Mouse (Mus musculus) intestine, postnatal 0 days (tissue): ENCODE data around the gene Dpysl5. TPM values are rescaled to one million over a fixed set of nuclear protein-coding genes. Genes with fewer than 3 reads are reported as not detected.

ENCODE experiments used
- ATAC-seq: fragments of 200-750 bp; cut with Nextera tagmentation; 2 replicates; pipeline ENCODE4 v1.8.0; 2017; ENCODE audit warnings: mild to moderate bottlenecking, moderate TSS enrichment, moderate library complexity
- H3K27ac ChIP-seq: fragments of 300-500 bp; sonication (generic); 2 replicates; pipeline ENCODE4 v1.5.1; 2014; ENCODE audit warnings: mild to moderate bottlenecking, low read depth, low read length, moderate library complexity
- H3K27me3 ChIP-seq: fragments of 300-500 bp; sonication (generic); replicated peaks from 2 replicates; pipeline ENCODE4 v1.6.1; 2014; ENCODE audit warnings: low read length, mixed read lengths; ENCODE audit not compliant: control insufficient read depth, insufficient read depth
- H3K36me3 ChIP-seq: fragments of 300-500 bp; sonication (generic); 2 replicates; pipeline ENCODE4 v1.6.1; 2014; ENCODE audit warnings: mild to moderate bottlenecking, moderate library complexity; ENCODE audit not compliant: control insufficient read depth, insufficient read depth
- H3K4me1 ChIP-seq: fragments of 300-500 bp; sonication (generic); replicated peaks from 2 replicates; pipeline ENCODE4 v1.6.1; 2014; ENCODE audit warnings: antibody characterized with exemption, low read length, mixed read lengths; ENCODE audit not compliant: control insufficient read depth, insufficient read depth
- H3K4me2 ChIP-seq: fragments of 300-500 bp; sonication (generic); replicated peaks from 2 replicates; pipeline ENCODE4 v1.6.1; 2014; ENCODE audit warnings: low read depth, mild to moderate bottlenecking, moderate library complexity
- H3K4me3 ChIP-seq: fragments of 300-500 bp; sonication (generic); 2 replicates; pipeline ENCODE4 v1.5.1; 2014; ENCODE audit warnings: low read depth, low read length
- H3K9ac ChIP-seq: fragments of 300-500 bp; sonication (generic); 2 replicates; pipeline ENCODE4 v1.6.1; 2014; ENCODE audit warnings: mild to moderate bottlenecking, low read depth, low read length
- H3K9me3 ChIP-seq: fragments of 300-500 bp; sonication (generic); 2 replicates; pipeline ENCODE4 v1.6.1; 2016; ENCODE audit warnings: mixed run types; ENCODE audit not compliant: control insufficient read depth
- CTCF ChIP-seq: sonication (generic); IDR thresholded peaks from 2 replicates; pipeline ENCODE4 v1.5.1; 2016; ENCODE audit warnings: low read depth, mild to moderate bottlenecking, control low read depth, antibody characterized with exemption, moderate library complexity
- WGBS: fragments of 180-500 bp; shearing (Covaris S2); extraction: QIAGEN DNeasy Blood & Tissue Kit; methylation state at CpG from one replicate; pipeline ENCODE4 v1.1.7; 2014; 5-methylcytosine and 5-hydroxymethylcytosine counted together
- polyA plus RNA-seq: library from polyadenylated mRNA; unstranded; fragments of >200 nt; fragmentation: Nextera tagmentation; extraction: Ambion mirVana; gene quantifications from 2 replicates; pipeline ENCODE4 v1.2.1, GENCODE M21; 2015

Dpysl5 gene
- 2.7 and 3.0 TPM in 2 replicates for polyA plus RNA-seq

DNA sequence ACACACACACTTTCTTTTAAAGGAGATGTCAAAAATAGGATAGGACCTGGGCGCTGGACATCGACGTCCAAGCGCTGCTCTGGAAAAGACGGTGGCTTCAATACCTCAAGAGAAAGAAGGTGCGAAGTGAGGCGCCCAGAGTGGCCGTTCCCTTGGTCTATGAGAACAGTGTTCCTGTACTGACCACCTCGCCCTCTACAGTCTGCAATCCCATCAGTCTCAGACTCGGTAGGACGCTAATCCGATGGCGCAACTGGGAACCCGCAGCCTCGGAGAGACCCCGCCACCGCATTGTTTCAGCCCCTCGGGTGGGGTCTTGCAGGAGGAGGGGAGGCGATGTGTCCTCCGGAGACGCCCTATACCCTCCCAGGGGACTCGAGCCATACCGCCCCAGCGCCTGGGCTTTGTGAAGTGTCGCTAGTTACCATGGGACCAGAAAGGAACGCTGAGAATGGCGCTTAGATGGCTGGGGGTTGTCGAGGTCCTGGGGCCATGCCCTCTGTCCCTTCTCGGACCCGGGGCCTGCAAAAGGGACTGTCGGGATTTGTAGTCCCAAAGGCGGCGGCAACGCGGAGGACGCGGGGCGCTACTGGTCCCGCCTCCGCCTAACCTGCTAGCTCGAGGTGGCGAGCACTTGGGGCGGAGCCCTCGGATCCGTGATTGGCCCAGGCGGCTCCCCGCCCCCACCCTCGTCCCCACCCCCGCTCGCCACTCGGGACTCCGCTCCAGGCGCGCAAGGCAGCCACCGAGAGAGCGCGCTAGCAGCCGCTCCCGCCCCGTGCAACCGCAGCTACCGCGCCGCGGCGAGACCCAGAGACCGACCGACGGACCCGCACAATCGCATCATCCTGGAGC, at the start of gene Dpysl5:
TSS of gene Dpysl5 (plus strand) at position 418 of the 855 bp plus-strand sequence.
- peak within 1 kb of the TSS; percentile 26; the same call in 1 of the 2 replicates for H3K9ac ChIP-seq
- no peaks in the 10 kb centered on the region for H3K36me3 ChIP-seq
- ATAC-seq = peak; percentile 74
- no peaks in the 10 kb centered on the region for H3K9me3 ChIP-seq
- H3K4me3 ChIP-seq = peak within 1 kb of the TSS; percentile 49
- no peak within 1 kb of the TSS for H3K27ac ChIP-seq
- under 1% methylated on average over 69 of the region's 71 CpGs for WGBS
- peak within 1 kb of the TSS; percentile 82 for H3K4me2 ChIP-seq
- TF ChIP-seq CTCF = peak; percentile 36
- H3K27me3 ChIP-seq = peaks cover 52% of the 10 kb centered on the region
- peaks cover 8% of the 10 kb centered on the region; the same call in 1 of the 2 replicates for H3K4me1 ChIP-seq

DNA sequence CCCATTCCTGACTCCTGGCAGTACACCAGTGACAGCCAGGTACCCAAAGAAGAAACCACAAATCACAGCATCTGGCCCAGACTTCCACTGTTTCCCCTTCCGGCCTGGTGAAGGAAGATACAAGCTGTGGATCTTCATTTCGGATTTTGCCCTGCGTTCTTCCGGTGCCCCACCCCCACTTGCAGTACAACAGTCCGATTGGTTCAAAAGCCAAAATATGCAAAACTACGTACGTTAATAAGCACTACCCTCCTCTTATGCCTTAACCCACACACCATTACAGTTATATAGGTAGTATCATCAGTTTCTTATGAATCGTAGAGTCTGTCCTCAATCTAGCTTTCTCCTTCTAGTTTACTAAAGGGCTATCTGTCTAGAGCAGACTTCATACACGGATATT, 46.0 kb upstream of the Dpysl5 start:
- TF ChIP-seq CTCF = no peak
- whole genome bisulfite sequencing = 89% methylated on average over 9 of the region's 9 CpGs
- Histone ChIP-seq H3K27me3 (no peaks in the 10 kb centered on the region), H3K4me3 (no peak overlapping the region), H3K36me3 (no peaks in the 10 kb centered on the region), H3K9ac (no peak overlapping the region), H3K4me1 (no peaks in the 10 kb centered on the region), H3K9me3 (no peaks in the 10 kb centered on the region), H3K27ac (no peak overlapping the region), H3K4me2 (no peak overlapping the region)
- ATAC-seq = no peak

DNA sequence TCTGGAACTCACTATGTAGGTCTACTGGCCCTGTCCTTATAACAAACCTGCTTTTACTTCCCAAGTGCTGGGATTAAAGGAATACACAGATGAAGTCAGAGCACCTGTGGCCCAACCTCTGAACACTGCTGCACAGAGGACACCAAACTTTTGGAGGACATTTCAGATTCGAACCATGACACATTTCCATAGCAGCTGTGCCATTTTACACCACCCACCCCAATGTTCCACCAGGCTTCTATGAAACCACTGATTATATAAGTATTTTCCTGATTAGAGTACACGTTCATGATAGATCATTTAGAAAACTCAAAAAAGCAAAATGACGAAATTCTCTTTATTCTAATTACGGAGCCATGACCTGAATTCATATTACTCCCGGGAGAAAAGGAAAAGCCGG, 45.4 kb upstream of the Dpysl5 start:
- no peak for ATAC-seq
- Histone ChIP-seq H3K4me1 (no peaks in the 10 kb centered on the region), H3K27ac (peak overlapping the region; percentile 72), H3K9me3 (no peaks in the 10 kb centered on the region), H3K4me2 (peak overlapping the region; percentile 83), H3K9ac (peak overlapping the region; percentile 45; the same call in 1 of the 2 replicates), H3K27me3 (no peaks in the 10 kb centered on the region), H3K36me3 (no peaks in the 10 kb centered on the region), H3K4me3 (peak overlapping the region; percentile 74)
- no peak for TF ChIP-seq CTCF
- 39% methylated on average over 6 of the region's 6 CpGs for WGBS

DNA sequence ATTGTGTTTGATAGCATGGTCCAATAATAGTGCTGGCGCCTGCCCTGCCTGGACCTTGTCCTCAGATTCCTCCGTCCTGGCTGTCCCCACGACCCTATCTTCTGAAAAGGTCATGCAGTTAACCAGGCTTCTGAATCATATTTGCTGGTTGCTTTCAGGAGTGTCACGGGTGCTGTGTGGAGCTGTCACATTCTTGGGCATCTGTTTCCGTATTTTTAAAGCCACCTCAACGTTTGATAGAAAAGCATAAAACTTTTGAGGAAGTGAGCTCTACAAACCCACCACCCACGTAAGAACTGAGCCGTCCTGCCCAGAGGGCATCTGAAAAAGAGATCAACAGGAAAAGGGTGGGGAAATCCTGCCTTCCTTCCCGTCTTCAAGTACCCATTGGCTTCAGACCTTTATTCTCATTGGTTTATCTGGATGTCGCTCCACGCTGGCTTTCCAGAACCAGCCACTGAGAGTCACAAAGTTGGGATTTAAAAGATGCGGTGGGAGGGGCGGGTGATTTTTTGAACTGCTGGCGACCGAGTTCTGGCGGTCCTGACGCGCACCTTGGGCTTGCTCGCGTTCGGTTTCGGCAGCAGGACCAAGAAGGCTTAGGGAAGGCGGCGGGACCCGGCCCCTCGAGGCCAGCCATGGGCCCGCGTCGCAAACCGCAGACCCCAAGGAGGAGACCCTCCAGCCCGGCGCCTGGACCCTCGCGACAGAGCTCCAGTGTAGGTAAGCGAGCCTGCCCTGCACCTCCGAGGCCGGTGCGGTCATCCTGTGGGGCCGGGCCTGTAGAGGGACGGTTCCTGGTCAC, 44.8 kb upstream of the Dpysl5 start, which contains the start of gene Cenpa:
TSS of gene Cenpa (plus strand) at position 387 of the 805 bp plus-strand sequence.
- no peaks in the 10 kb centered on the region for H3K36me3 ChIP-seq
- H3K4me2 ChIP-seq = peak within 1 kb of the TSS; percentile 83
- under 1% methylated on average over 40 of the region's 40 CpGs for WGBS
- no peaks in the 10 kb centered on the region for H3K9me3 ChIP-seq
- peak within 1 kb of the TSS; percentile 53 for H3K9ac ChIP-seq
- peak; percentile 93 for ATAC-seq
- TF ChIP-seq CTCF = no peak
- no peaks in the 10 kb centered on the region for H3K27me3 ChIP-seq
- peak within 1 kb of the TSS; percentile 74 for H3K4me3 ChIP-seq
- peak within 1 kb of the TSS; percentile 72 for H3K27ac ChIP-seq
- H3K4me1 ChIP-seq = no peaks in the 10 kb centered on the region

DNA sequence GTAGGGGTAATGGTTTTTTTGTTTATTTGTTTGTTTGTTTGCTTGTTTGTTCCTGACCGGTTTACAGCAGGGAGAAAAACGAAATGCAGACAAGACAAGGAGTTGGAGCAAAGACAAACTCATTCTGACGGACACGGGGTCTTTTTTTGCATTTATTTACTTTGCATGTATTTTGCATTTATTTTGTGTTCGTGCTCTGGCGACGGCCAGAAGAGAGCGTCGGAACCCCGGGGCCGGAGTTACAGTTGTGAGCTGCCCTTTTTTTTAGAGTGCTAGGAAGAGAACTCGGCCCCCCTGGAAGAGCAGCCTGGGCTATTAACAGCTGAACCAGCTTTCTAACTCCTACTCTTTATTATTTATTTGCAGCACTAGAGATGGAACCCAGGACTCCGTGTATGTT, 44.1 kb upstream of the Dpysl5 start:
- under 1% methylated on average over 13 of the region's 13 CpGs for WGBS
- Histone ChIP-seq H3K27me3 (no peaks in the 10 kb centered on the region), H3K27ac (no peak overlapping the region), H3K36me3 (peaks cover 4% of the 10 kb centered on the region; the same call in 1 of the 2 replicates), H3K9ac (peak overlapping the region; percentile 53), H3K4me3 (peak overlapping the region; percentile 74), H3K4me2 (peak overlapping the region; percentile 83), H3K4me1 (no peaks in the 10 kb centered on the region), H3K9me3 (no peaks in the 10 kb centered on the region)
- no peak for TF ChIP-seq CTCF
- ATAC-seq = no peak

DNA sequence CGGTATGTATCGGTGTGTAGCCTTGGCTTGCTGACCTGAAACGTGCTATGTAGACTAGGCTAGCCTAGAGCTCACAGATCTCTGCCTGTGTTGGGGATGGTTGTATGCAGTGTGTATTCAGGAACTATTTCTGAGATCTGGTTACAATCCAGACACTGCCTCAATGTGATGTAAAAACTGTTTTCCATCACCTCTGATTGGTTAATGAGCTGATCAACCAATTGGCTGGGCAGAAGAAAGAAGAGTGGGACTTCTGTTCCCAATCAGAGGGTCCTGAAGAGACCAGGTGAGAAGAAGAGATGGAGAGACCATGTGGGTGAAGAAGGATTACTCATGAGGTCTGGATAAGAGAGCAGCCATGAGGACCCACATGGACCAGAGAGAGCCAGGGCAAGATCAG, 43.7 kb upstream of the Dpysl5 start:
- Histone ChIP-seq H3K4me1 (no peaks in the 10 kb centered on the region), H3K27me3 (no peaks in the 10 kb centered on the region), H3K36me3 (peaks cover 8% of the 10 kb centered on the region; the same call in 1 of the 2 replicates), H3K4me3 (peak overlapping the region; percentile 74), H3K9ac (peak overlapping the region; percentile 53), H3K9me3 (no peaks in the 10 kb centered on the region), H3K27ac (no peak overlapping the region), H3K4me2 (peak overlapping the region; percentile 83)
- no peak for TF ChIP-seq CTCF
- 5% methylated on average over 3 of the region's 3 CpGs for WGBS
- ATAC-seq = no peak
